ENCODE assay signal across 31 mouse cellular contexts in the genomic region with DNA sequence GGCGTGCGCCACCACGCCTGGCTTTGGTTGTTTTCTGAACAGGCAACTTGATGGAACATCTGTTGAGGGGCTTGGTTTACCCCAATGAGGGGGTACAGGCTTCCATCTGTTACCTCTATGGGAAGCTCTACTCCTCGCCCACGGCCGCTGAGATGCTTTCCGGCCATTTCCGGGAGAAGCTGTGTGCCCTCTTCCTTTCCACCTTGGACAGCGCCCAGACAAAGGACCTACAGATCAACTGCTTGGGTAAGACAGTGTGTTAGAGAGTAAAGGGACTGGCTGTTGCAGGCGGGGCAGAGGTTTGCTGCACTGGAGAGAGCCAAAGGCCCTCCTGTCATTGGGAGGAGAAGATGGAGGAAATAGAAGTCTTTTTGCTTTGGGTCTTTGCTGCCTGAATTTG. TPM values are rescaled to one million over a fixed set of nuclear protein-coding genes. Genes with fewer than 3 reads are reported as not detected.
DNase-seq lines count a peak whose midpoint lies in the region; ATAC-seq and TF ChIP-seq lines count a peak whose summit lies in the region.
"Had no signal": no experiment of that assay in that cellular context is flagged by ENCODE, and none has a peak within 500 bp of the region (broad histone marks: within the 10 kb centered on the region; RNA-seq: fewer than 3 reads in every experiment).

No protein-coding gene starts in this region.

- TF ChIP-seq CTCF in intestine, postnatal 0 days (IDR thresholded peaks at IDR 0.05; ENCODE audit: low read depth) = no peak

- H3K27ac ChIP-seq in intestine, embryonic 14.5 days (ENCODE audit: low read depth) = no peak overlapping the region
- no peak overlapping the region for H3K27ac ChIP-seq in intestine, postnatal 0 days (ENCODE audit: low read depth, low read length)
- H3K27ac ChIP-seq in limb, embryonic 10.5 days = no peak overlapping the region
- H3K27ac ChIP-seq: heart, adult 2 months; hindbrain, embryonic 10.5 days; hindbrain, postnatal 0 days; stomach, embryonic 15.5 days had no signal

- H3K4me2 ChIP-seq in intestine, embryonic 14.5 days (ENCODE audit: low read length) = no peak overlapping the region
- no peak overlapping the region for H3K4me2 ChIP-seq in intestine, postnatal 0 days (replicated peaks; ENCODE audit: low read depth)
- H3K4me2 ChIP-seq: stomach, embryonic 15.5 days had no signal

- peak; percentile 57 for DNase-seq in intestine, embryonic 14.5 days (ENCODE audit: low spot score)
- DNase-seq in 416B (ENCODE audit: low read depth) = peak; percentile 26
- DNase-seq in ZHBTc4 (ENCODE audit: low read depth, low spot score) = peak; percentile 76
- peak; percentile 43 for DNase-seq in limb, embryonic 10.5 days (ENCODE audit: low spot score)
- DNase-seq in left cerebral cortex, postnatal 36 days (ENCODE audit: low spot score in 2 of 2) = no peak
- DNase-seq in frontal cortex, postnatal 10 days (ENCODE audit: low spot score in 2 of 2) = no peak
- no peak for DNase-seq in adrenal gland, adult 18-20 months (ENCODE audit: low spot score in 2 of 2)
- DNase-seq: cerebellum, adult 8-10 months; gastrocnemius, postnatal 14 days; heart, adult 2 months; kidney, adult 18-20 months; liver; lung, postnatal 10 days; right cerebral cortex, postnatal 25 days; thymus, adult 18-20 months; thymus, postnatal 4 days had no signal

- H3K4me3 ChIP-seq in intestine, embryonic 14.5 days (ENCODE audit: low read depth, low read length) = no peak overlapping the region
- no peak overlapping the region for H3K4me3 ChIP-seq in intestine, postnatal 0 days (ENCODE audit: low read depth, low read length)
- H3K4me3 ChIP-seq in limb, embryonic 10.5 days = no peak overlapping the region
- H3K4me3 ChIP-seq: heart, adult 2 months; hindbrain, embryonic 10.5 days; stomach, embryonic 15.5 days had no signal

- ATAC-seq in intestine, embryonic 14.5 days (replicated peaks; ENCODE audit: low FRiP score, low TSS enrichment, low read depth) = no peak
- ATAC-seq in intestine, postnatal 0 days = no peak
- ATAC-seq: hindbrain, postnatal 0 days; midbrain, embryonic 16.5 days; Patski had no signal

- no peaks in the 10 kb centered on the region for H3K36me3 ChIP-seq in intestine, embryonic 14.5 days (ENCODE audit: control insufficient read depth, insufficient read depth, low read length)
- H3K36me3 ChIP-seq in intestine, postnatal 0 days (ENCODE audit: control insufficient read depth, insufficient read depth) = no peaks in the 10 kb centered on the region
- no peaks in the 10 kb centered on the region for H3K36me3 ChIP-seq in limb, embryonic 10.5 days
- H3K36me3 ChIP-seq: hindbrain, embryonic 10.5 days; stomach, embryonic 15.5 days had no signal

- 0 out of 2 replicates have a peak, but pooled peaks cover 2% of the 10 kb centered on the region for H3K27me3 ChIP-seq in intestine, embryonic 14.5 days (replicated peaks; ENCODE audit: control insufficient read depth, insufficient read depth, low read length)
- H3K27me3 ChIP-seq in intestine, postnatal 0 days (replicated peaks; ENCODE audit: control insufficient read depth, insufficient read depth, low read length) = peaks cover 20% of the 10 kb centered on the region
- H3K27me3 ChIP-seq in limb, embryonic 10.5 days (ENCODE audit: low read depth, poor library complexity, severe bottlenecking) = 0 out of 2 replicates have a peak, but pooled peaks cover 6% of the 10 kb centered on the region
- H3K27me3 ChIP-seq: stomach, embryonic 15.5 days had no signal

- intact Hi-C loops in left cerebral cortex, postnatal 36 days (cut with DNase I) = loop anchor here (5.0 kb wide), 1 partner anchor 157 kb away; no protein-coding TSS in a partner anchor

- H3K9ac ChIP-seq in intestine, embryonic 14.5 days (ENCODE audit: low read length) = no peak overlapping the region
- H3K9ac ChIP-seq in intestine, postnatal 0 days (ENCODE audit: low read depth, low read length) = no peak overlapping the region
- H3K9ac ChIP-seq: stomach, embryonic 15.5 days had no signal

- WGBS in intestine, embryonic 14.5 days = 56% methylated on average over 10 of the region's 10 CpGs
- WGBS in intestine, postnatal 0 days = 50% methylated on average over 10 of the region's 10 CpGs
- WGBS in limb, embryonic 10.5 days = 67% methylated on average over 10 of the region's 10 CpGs

- no peaks in the 10 kb centered on the region for H3K4me1 ChIP-seq in intestine, embryonic 14.5 days (replicated peaks; ENCODE audit: control insufficient read depth, insufficient read depth, low read length)
- H3K4me1 ChIP-seq in intestine, postnatal 0 days (replicated peaks; ENCODE audit: control insufficient read depth, insufficient read depth, low read length) = no peaks in the 10 kb centered on the region
- H3K4me1 ChIP-seq in limb, embryonic 10.5 days = no peaks in the 10 kb centered on the region
- H3K4me1 ChIP-seq: stomach, embryonic 15.5 days had no signal

- H3K9me3 ChIP-seq in intestine, embryonic 14.5 days (ENCODE audit: control insufficient read depth, low read length) = no peaks in the 10 kb centered on the region
- no peaks in the 10 kb centered on the region for H3K9me3 ChIP-seq in intestine, postnatal 0 days (ENCODE audit: control insufficient read depth)
- H3K9me3 ChIP-seq in limb, embryonic 10.5 days (replicated peaks) = no peaks in the 10 kb centered on the region
- H3K9me3 ChIP-seq: hindbrain, embryonic 10.5 days; stomach, embryonic 15.5 days had no signal

RNA-seq across cellular contexts. Expression of a gene that starts 10.1 kb away (rescaled TPM):
- polyA plus RNA-seq in intestine, embryonic 14.5 days (2014; fragmentation: Nextera tagmentation; extraction: Ambion mirVana) = not detected in 2 replicates
- polyA plus RNA-seq in intestine, postnatal 0 days (2015; fragmentation: Nextera tagmentation; extraction: Ambion mirVana) = not detected in 2 replicates
- polyA plus RNA-seq in limb, embryonic 10.5 days (2016; fragmentation: Nextera tagmentation; extraction: Ambion mirVana) = not detected in 2 replicates
- 1 to 10 TPM; 3.4 to 3.6 TPM for total RNA-seq in left cerebral cortex, postnatal 36 days (2021)
- total RNA-seq in adrenal gland, adult 18-20 months (2021) = 1 to 10 TPM in 1 of 2 experiments, under 1 TPM in 1; 0.58 to 4.1 TPM
- total RNA-seq: heart, adult 2 months; megakaryocyte, adult 5-6 weeks; neutrophil, adult 5-6 weeks had no signal
- polyA plus RNA-seq: forebrain, embryonic 11.5 days; heart, adult 2 months; heart, embryonic 16.5 days; hindbrain, embryonic 10.5 days; liver, embryonic 16.5 days; midbrain, embryonic 16.5 days; Patski; stomach, embryonic 15.5 days had no signal

RNA-seq across cellular contexts. Expression of a gene that starts 20.9 kb away (rescaled TPM):
- not detected in 2 replicates for polyA plus RNA-seq in intestine, embryonic 14.5 days (2014; fragmentation: Nextera tagmentation; extraction: Ambion mirVana)
- polyA plus RNA-seq in intestine, postnatal 0 days (2015; fragmentation: Nextera tagmentation; extraction: Ambion mirVana) = not detected in 2 replicates
- not detected in 2 replicates for polyA plus RNA-seq in limb, embryonic 10.5 days (2016; fragmentation: Nextera tagmentation; extraction: Ambion mirVana)
- not detected for total RNA-seq in left cerebral cortex, postnatal 36 days (2021)
- total RNA-seq in adrenal gland, adult 18-20 months (2021) = not detected
- total RNA-seq: gastrocnemius, postnatal 14 days; heart, adult 2 months; hindbrain, postnatal 0 days; layer of hippocampus, postnatal 25 days; left cerebral cortex, postnatal 14 days; megakaryocyte, adult 5-6 weeks; neutrophil, adult 5-6 weeks had no signal
- polyA plus RNA-seq: forebrain, embryonic 11.5 days; frontal cortex, adult 2 months; heart, adult 2 months; heart, embryonic 16.5 days; hindbrain, embryonic 10.5 days; hindbrain, postnatal 0 days; large intestine, adult 2 months; liver, embryonic 16.5 days; midbrain, embryonic 16.5 days; Patski; stomach, embryonic 15.5 days had no signal

RNA-seq across cellular contexts. Expression of a gene that starts 32.5 kb away (rescaled TPM):
- 301 and 329 TPM in 2 replicates for polyA plus RNA-seq in intestine, embryonic 14.5 days (2014; fragmentation: Nextera tagmentation; extraction: Ambion mirVana)
- polyA plus RNA-seq in intestine, postnatal 0 days (2015; fragmentation: Nextera tagmentation; extraction: Ambion mirVana) = 86.1 and 99.0 TPM in 2 replicates
- 379 and 421 TPM in 2 replicates for polyA plus RNA-seq in limb, embryonic 10.5 days (2016; fragmentation: Nextera tagmentation; extraction: Ambion mirVana)
- total RNA-seq in left cerebral cortex, postnatal 36 days (2021) = 100 to 1,000 TPM; 102 to 107 TPM
- total RNA-seq in adrenal gland, adult 18-20 months (2021) = 10 to 100 TPM; 80.5 to 99.1 TPM

RNA-seq across cellular contexts. Expression of a gene that starts 46.2 kb away (rescaled TPM):
- 24.0 and 26.7 TPM in 2 replicates for polyA plus RNA-seq in intestine, embryonic 14.5 days (2014; fragmentation: Nextera tagmentation; extraction: Ambion mirVana)
- polyA plus RNA-seq in intestine, postnatal 0 days (2015; fragmentation: Nextera tagmentation; extraction: Ambion mirVana) = 10.0 and 12.1 TPM in 2 replicates
- polyA plus RNA-seq in limb, embryonic 10.5 days (2016; fragmentation: Nextera tagmentation; extraction: Ambion mirVana) = 33.7 and 40.3 TPM in 2 replicates
- total RNA-seq in left cerebral cortex, postnatal 36 days (2021) = 100 to 1,000 TPM; 103 to 118 TPM
- 100 to 1,000 TPM in 1 of 2 experiments, 10 to 100 TPM in 1; 52.7 to 123 TPM for total RNA-seq in adrenal gland, adult 18-20 months (2021)

RNA-seq across cellular contexts. Expression of a gene that starts 47.8 kb away (rescaled TPM):
- 14.2 and 15.3 TPM in 2 replicates for polyA plus RNA-seq in intestine, embryonic 14.5 days (2014; fragmentation: Nextera tagmentation; extraction: Ambion mirVana)
- polyA plus RNA-seq in intestine, postnatal 0 days (2015; fragmentation: Nextera tagmentation; extraction: Ambion mirVana) = 3.5 and 4.2 TPM in 2 replicates
- 22.8 and 23.6 TPM in 2 replicates for polyA plus RNA-seq in limb, embryonic 10.5 days (2016; fragmentation: Nextera tagmentation; extraction: Ambion mirVana)
- total RNA-seq in left cerebral cortex, postnatal 36 days (2021) = 10 to 100 TPM in 1 of 2 experiments, 1 to 10 TPM in 1; 9.5 to 14.2 TPM
- total RNA-seq in adrenal gland, adult 18-20 months (2021) = 1 to 10 TPM; 6.7 to 8.9 TPM

Comparison
In these comparisons a context has a peak if more than half of its experiments do, and no peak if none do; other contexts are left out.
1. DNase-seq: peak in intestine, embryonic 14.5 days (single experiment), 416B (single experiment), ZHBTc4 (single experiment) and limb, embryonic 10.5 days (single experiment); none in left cerebral cortex, postnatal 36 days (0 of 2), frontal cortex, postnatal 10 days (0 of 2) and adrenal gland, adult 18-20 months (0 of 2).